Mouse (Mus musculus) frontal cortex, adult (tissue): ENCODE results near the gene Gdf7.
A peak's percentile ranks its signal among the peaks of the same experiment; 100 is the strongest.

Experiments used
- ATAC-seq: cut with Nextera tagmentation; 2 replicates; pipeline ENCODE4 v1.9.2; 2017; ENCODE audit warnings: mild to moderate bottlenecking, moderate library complexity, mixed read lengths; ENCODE audit not compliant: low TSS enrichment

Gdf7 gene

DNA sequence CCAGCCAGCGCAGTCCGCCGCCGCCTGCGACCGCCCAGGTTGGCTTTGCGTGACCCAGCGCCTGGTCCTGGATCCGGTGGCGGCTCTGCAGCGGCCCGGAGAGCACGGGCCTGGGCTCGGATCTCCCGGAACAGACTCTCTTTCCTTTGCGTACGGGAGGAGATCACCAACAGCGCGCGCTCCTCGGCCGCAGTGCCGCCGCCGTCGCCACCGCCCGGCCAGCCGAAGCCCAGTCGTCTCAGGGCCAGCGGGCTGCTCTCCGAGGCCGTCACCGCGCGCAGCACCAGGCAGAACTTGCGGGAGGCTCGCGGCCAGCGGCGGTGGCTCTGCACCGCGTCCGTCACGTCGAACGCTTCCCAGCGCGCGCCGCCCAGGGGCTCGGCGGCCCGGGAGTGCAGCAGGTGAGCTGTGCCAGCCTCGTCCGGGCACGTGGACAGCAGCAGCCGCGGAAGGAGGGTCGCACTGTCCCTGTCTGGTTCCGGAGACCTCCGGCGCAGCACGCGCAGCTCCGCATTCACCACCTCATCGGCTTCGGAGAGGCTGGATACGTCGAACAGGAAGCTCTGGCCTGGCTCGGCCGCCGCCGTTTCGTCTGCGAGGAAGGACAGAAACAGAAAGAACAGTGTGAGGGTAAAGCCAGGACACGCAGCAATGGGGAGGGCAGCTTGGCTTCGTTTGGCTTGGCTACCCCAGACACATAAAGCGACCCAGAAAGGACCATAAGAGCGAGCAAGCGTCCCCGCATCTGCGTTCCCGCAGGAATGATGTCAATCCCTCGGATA is 3.2 kb downstream of the Gdf7 start:
- no peak for ATAC-seq

DNA sequence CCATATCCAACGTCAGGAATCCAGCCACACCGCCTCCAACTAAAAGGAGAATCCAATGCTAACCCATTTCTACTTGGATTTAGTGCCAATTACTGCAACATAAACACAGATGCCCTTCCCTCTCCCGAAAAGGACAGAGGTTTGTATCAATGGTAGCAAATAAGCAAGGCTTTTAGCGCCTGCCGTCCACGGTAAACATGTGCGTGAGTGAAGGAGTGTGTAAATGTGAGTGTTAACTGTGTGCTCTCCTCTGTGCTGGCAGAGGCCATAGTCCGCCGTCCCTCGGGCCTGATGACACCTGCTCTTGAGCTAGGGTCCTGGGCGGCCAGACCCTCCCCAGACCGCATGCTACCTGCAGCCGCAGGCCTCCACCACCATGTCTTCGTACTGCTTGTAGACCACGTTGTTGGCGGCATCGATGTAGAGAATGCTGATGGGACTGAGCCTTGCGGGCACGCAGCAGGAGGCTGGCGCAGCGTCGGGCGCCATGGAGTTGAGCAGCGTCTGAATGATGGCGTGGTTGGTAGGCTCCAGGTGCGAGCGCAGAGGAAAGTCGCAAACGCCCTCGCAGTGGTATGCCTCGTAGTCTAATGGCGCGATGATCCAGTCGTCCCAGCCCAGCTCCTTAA is 4.1 kb downstream of the Gdf7 start:
- peak; percentile 44; the same call in 1 of the 2 replicates for ATAC-seq

DNA sequence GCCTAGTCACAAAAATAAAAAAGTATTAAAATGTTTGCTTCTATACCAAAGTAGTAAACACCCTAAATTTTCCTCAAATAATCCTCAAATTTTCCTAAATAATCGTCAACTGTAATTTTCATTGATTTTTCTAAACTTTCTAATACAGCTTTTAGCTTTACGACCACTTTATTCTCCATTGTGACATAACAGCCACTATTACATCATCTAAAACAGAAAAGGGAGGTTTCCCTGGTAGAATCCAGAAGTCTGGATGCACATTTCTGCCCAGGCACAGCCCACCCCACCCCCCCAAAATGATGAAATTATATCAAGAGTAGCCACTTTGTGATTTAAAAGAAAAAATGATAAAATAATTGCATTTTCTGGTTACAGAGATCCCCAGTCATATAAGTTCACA is 5.6 kb downstream of the Gdf7 start:
- ATAC-seq = no peak

DNA sequence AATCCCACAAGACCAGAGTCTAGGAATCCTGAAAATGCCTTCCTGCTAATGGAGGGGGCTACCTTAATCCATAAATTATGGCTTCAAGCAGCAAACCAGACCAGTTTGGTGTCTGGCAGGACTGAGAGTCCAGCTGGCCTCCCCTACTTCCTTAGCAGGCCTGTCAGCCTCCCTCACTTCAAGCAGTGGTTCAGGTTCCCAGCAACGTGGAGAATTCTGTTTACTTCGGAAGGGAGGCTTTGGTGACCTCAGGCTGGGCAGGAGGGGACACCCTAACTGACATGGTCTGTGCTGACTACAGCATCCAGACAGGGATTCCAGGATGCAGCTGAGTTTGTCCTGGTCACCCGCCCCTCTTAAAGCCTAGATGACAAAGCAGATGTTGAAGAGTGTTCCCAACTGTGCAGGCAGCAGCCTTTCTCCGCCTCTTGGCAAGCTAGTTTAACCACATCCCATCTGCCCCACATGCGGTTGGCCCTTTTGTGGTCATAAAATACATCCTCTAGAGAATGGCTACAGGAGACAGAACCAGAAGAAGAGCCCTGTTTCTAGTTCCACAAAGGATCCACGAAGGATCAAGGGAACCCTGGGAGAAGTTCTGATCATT is 6.3 kb downstream of the Gdf7 start:
- no peak for ATAC-seq

DNA sequence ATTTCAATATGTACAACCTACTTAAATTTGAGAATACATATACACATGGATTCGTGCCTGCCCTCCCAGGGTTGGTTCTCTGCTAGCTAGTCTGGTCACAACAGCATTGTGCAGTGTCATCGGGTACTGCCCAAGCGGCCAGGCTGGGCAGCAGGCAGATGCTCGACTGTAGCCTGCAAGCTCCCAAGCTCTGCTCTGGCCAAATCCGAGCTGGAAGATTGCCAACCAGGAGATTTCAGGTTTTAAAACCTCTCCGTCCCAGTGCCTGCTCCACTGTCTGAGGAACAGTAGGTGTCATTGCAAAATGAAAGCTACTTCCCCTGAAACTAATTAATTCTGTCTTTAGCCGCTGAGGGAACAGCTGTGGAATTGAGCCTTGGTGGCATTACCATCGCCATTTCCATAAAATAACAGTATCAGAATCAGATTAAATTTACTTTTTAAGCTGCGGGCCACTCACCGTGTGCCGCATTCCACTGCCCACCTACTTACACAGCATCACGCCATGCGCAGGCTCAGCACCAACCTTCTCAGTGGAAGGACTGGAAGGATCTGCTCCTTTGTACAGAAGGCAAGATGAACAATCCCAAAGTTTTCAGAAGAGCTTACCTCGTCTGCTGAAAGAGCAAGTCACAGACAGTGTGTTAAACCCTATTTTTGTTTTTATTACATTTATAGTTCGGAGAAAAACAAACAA is 10.4 kb downstream of the Gdf7 start:
- peak; percentile 77 for ATAC-seq

DNA sequence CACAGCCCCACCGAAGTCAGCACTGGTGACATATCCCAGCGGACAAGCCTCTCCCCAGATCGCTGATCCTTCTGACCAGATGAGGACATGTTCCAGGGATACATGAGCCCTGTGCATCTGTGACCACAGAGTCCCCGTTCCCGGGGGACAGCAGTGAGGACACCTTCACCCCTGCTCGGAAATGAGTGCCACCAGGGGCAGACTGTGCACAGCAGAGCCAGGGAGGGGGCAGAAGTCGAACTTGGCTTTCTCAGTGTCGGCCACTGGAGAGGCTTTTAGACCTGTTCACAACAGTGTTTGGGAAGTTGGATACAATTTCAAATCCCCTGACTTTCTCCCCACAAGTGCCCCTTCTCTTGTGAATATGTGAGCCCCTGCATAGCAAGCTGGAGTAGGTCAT is 12.3 kb downstream of the Gdf7 start:
- ATAC-seq = no peak

DNA sequence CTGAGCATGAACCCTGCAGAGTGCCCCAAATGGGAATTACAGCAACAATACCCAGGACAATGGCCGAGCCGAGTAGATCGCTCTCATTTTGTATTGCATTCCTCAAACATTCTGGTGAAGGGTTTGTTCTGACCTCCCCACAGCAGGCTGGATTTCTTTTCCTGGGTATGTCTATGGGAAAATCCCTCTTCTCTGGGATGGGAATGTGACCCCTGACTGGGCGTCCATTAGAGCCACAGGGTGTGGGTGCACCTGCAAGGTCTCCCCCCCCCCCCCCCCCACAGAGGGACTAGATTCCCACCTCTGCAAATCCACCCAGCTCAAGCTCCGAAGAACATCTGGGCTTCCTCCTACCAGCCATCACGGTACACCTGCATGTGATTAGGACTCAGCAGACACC is 12.7 kb downstream of the Gdf7 start:
- no peak for ATAC-seq

DNA sequence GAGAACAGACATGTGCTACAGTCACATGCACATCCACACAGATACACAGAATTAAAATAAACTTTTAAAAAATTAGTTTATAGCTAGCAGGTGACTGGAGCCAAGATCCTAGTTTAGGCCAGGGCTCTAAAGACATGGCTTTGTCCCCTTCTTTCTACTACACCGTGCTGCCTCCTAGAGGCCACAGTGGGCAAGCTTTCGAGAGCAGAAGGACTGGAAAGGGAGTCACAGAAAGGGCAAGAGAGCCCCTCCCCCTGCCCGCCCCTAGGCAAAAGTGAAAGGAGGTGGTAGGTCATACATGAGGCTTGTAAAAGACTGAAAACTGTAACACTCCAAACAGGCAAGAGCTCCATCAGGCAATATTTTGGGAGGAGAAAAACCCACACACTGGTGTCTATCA is 13.8 kb downstream of the Gdf7 start:
- ATAC-seq = no peak

DNA sequence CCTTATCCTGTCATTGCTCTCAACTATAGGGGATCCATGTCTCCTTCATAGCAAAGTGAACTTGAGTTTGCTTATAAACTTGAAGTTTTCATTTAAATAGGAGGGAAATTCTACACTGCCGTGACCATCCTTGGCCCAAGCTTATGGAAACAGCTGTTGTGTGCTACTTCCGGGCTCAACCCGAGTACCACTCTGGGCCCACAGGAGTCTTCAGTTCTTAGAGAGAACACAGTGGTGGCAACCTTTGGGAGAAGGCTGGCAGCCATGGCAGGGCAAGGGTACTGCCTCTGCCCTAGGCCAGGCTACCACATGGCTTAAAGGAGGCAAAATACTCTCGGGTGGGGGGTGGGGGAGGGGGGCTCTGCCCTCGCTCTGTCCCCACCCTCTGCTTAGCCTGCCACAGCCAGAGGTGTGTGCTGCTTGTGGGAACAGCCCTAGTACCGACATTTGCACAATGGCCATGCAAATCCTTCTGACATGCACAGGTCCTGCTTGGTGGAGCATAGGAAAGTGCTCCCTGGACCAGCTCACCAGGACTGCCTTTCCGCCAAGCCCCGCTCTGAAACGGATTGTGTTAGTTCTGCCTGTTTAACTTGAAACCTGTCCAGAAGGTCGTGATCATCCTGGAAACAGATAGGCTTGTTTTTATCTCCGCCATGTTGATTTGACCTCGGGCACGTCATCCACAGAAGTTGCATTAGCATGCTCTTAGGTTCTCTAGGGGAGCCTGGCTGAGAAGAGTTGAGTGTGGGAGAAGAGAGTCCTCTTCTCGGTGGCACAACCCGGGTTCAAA is 20.3 kb downstream of the Gdf7 start:
- no peak for ATAC-seq

DNA sequence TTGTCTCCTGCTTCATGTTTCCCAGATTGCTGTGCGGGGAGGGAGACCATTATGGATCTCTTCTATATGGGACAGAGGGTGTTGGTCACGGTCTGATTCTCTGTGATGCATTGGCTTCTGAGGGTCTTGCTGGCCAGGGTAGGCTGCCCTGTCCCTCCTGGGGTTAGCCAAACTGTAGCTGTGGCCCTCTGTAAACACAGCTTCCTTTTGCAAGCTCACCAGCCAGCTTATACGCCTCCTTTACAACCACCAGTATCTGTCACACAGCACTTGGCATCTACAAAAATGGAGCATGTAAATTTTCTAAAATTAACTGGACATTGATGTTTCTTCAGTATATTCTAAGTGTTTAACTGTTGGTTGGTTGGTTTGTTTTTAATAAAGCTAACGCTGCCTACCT is 26.3 kb downstream of the Gdf7 start:
- ATAC-seq = peak; percentile 65

DNA sequence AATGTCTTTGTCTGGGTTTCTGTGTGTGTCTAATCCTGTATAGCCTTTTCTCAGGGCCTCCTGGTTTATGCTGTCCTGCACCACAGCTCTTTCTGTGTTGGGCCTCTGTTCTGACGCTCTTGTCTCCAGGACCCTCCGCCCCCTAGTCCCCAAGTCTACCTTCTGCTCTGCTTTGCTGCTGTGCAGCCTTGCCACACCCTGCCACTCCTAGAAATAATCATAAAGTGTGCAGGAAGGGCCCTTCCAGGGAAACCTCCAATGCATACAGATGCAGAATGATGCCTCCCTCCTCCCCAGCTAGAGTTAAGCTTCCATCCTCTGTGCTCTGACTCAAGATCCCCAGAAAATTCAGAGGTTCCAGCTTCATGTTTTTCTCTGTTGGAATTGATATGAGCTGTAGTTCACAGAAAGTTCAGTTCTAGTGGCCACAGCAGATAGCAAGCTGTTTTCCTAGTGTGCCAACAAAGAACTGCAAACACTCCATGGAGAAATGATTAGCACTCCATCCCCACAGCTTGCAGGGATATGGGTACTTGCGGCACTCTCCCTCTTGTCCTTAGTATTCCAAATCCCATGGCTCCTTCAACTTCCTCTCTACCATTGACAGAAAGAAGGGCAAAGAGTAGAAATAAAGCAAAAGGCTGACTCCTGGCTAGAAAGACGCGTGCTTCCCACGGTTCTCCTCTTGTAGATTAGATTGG is 28.1 kb downstream of the Gdf7 start:
- no peak for ATAC-seq

DNA sequence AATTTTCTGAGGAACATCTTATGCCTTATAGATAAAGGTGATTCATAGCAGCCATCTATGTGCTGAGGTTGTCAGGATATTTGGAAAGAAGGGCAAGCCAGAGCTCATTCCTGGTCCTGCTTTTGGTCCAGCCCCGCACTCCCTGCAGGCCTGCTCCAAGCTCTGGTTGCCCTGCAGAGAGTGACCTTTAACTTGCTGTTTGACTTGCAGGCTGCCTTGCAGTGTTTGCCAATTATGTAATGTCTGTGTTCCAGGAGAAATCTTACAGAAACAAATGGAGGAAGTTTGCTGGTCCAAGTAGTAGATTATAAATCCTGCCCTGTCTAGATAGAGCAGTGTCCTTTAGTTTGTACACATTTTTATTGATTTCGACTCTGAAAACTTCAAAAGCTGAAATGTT is 30.3 kb downstream of the Gdf7 start:
- no peak for ATAC-seq

DNA sequence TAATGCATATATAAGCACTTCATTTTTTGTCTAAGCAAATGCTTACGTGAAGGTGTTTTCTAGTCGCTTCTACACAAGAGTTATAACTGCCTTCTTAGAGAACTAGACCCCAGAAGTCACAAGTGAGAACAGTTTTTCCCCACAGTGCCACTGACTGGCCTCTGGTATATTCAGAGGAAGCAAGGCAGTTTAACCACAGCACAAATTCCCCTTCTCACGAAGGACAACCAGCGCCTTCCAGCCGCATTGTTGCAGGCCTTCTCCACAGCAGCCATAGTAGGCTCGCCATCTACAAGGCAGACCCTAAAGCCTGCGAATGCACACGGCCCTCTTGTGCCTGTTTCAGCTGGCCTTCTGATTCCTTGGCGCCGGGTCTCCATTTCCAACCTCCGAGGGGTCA is 32.1 kb downstream of the Gdf7 start:
- no peak for ATAC-seq

DNA sequence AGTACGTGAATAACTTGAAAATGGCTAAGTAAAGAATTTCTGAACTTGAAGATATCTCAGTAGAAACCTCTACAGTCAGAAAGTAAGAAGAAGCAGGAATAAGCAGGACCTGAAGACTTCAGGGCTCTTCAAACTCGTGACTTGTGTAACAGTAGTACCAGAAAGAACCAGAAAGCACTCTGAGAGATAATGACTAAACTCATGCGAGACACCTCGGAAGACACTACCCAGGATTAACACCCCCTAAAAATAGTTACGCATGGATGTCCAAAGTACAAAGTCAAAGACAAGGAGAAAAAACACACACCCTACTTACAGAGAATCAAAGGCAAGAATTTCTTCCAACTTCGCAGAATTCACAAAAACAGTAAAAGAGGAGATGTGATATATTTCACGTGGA is 35.4 kb downstream of the Gdf7 start:
- ATAC-seq = no peak

DNA sequence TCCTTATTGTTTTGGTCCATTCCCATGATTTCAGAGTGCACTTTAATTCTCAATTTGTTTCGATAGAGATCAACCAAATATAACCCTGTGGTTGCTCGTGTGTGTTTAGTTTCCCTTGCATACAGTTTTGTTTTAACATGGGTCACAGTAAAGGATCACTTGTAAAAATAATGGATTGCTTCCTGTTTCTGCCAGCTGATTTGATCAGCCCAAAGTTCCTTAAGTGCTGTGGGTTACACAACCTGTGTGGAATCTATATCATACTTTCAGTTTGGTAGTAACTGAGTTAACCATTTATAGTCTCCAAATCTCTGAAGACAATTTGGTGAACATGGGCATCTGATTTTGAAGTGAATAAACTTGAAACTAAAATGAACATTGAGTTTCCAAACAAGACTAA is 41.5 kb downstream of the Gdf7 start:
- ATAC-seq = no peak
